Mouse (Mus musculus): ENCODE data around the gene Majin.

DNA sequence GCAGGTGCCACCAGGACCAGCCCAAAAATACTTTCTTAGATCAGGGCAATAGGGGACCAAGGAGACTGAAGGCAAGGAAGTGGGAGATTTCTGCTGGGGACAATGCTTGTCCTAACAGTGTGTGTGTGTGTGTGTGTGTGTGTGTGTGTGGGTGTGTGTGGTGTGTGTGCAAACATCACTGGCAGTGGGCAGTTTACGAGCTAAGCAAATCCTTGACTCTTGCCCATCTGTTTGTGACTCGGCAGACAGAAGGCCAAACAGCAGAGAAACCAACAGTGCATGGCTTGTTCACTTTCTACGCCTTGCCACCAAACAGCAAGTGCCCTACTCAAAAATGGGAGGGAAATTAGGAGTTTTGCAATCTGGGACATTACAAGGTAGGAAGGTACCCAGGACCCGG lies 89.4 kb downstream of the Majin start:
- no peak for TF ChIP-seq FLI1 (IDR thresholded peaks at IDR 0.05; ENCODE audit: low read length)
- no peak for TF ChIP-seq GATA1 (IDR thresholded peaks at IDR 0.05; ENCODE audit: borderline replicate concordance, low read length)

All from megakaryocyte, embryonic 14.5 days (primary cell).